Mouse (Mus musculus) MN1 (cell line): ENCODE measurements at regions not wholly inside any gene's neighbourhood (a gene's known extent, or its start where the extent isn't known, plus 50 kb on each side); places are given as distances from the start of the nearest gene placed in this dataset.
A peak's percentile ranks its signal among the peaks of the same experiment; 100 is the strongest.

ENCODE experiments used
- DNase-seq: peaks from one replicate; pipeline ENCODE4 v3.0.0-alpha.2; 2016; ENCODE audit warnings: low spot score

- DNase-seq = no peak
These were observed 176.8 kb upstream of the Spred2 start for GRCm38 (mm10) chr11:19747097-19747972.

- no peak for DNase-seq
These were observed 176.1 kb upstream of the Spred2 start for GRCm38 (mm10) chr11:19747973-19748559.

- DNase-seq = no peak
These were observed 165.3 kb upstream of the Spred2 start for GRCm38 (mm10) chr11:19758892-19759291.

GRCm38 (mm10) chr11:19760861-19761693 is 163.1 kb upstream of the Spred2 start:
- peak; percentile 66 for DNase-seq

- DNase-seq = no peak
These were observed 162.5 kb upstream of the Spred2 start for GRCm38 (mm10) chr11:19761694-19761976.

GRCm38 (mm10) chr11:19767316-19767715 is 156.9 kb upstream of the Spred2 start:
- no peak for DNase-seq

- no peak for DNase-seq
These were observed 156.3 kb upstream of the Spred2 start for GRCm38 (mm10) chr11:19767871-19768270.

GRCm38 (mm10) chr11:19768962-19769361 is 155.2 kb upstream of the Spred2 start:
- no peak for DNase-seq

DNA sequence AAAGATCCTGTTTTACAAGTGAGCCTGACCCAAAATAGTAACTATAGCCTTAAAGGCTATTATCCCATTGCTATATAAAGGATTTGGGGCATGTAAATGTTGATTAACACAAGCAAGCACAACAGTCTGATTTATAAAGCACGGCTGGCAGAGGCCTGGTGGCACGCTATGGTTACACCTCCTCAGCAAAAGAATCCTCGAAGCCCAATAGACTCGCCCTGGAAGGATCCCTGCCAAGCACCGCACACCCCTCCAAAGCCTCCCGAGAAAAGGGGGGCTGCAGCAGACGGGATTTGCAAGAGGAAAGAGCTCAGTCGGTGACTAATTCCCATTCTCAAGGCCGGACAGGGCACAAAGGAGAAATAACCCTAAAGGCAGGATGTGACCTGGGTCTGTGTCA is 150.2 kb upstream of the Spred2 start:
- no peak for DNase-seq

DNA sequence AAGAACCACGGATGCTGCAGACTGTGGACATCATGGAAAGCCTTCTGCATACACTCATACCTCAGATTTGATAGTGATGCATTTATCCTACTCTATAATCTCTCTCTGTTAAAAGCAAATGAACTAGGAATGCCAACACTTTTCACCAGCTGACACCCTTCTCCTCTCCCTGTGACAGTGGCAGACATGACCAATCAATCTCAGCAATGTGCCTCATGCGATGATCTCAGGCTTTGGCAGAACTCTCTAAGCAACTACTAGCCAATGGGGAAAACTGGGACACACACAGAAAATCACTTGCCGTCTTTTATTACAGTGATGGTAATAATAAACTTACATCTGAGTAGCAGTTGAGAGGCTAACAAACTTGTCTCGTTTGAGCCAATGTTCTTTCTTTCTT is 148.4 kb upstream of the Spred2 start:
- no peak for DNase-seq

DNA sequence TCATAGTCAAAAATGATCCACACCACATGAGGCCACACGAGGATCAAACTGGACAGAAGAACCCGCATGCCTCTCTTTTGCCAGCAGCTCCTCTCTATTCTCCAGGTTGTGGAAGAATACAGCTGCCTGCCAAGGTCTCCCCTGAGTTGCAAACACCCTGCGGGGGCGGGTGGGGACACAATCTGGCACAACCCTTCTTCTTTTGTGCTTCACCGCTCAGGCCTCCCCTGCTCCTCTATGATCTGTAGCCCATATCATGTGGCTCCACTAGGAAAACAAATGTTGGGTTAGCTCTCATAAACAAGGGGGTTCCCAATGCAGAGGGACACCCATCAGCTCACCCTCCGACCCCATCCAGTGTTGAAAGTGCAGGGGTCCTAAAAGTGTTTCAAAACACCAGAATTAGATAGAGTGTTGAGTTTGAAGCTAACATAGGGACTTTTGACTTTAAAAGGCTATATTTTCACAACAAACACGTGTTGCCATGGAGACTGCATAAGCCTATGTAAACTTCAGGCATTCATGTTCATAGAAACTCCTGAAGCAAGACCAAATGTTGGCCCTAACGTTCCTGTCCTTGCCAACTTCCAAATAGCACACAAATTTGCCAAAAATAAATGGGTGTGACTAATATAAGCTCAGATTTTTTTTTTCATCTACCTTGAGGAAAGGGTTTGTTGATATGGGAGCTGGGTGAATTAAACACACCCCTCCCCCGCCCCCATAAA is 147.5 kb upstream of the Spred2 start:
- DNase-seq = no peak

- no peak for DNase-seq
These were observed 146.0 kb upstream of the Spred2 start for GRCm38 (mm10) chr11:19778191-19778590.

- no peak for DNase-seq
These were observed 139.1 kb upstream of the Spred2 start for GRCm38 (mm10) chr11:19785110-19785509.

DNA sequence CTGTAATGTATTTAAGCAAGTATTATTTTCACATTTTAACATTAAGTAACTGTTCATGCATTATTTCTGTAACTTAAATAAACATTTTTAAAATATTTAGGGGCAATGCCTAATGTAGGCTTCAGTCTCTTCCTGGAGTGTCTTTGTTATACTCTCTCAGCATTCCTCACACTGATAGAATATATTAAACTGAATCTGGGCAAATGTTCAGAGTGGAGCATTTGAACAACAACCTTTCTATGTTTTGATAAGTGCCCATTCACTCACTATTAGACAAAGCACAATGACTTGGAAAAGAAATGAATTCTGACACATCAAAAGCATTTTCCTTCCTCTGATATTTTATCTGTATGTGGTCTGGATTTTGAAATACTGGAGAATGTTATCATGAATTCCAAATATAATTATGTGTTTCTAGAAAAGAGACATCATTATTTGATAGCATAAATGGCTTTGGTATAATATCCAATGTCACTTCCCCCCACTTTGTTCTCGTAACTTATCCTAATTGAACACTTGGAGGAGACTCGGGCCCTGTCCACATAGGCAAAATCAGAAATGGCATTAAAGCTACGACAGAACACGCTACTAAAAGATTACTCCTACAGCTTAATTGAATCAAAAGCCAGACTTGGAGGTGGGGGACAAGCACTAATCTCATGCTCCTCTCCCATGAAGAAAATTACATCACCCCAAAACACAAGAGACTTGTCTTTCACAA is 127.1 kb upstream of the Spred2 start:
- no peak for DNase-seq

DNA sequence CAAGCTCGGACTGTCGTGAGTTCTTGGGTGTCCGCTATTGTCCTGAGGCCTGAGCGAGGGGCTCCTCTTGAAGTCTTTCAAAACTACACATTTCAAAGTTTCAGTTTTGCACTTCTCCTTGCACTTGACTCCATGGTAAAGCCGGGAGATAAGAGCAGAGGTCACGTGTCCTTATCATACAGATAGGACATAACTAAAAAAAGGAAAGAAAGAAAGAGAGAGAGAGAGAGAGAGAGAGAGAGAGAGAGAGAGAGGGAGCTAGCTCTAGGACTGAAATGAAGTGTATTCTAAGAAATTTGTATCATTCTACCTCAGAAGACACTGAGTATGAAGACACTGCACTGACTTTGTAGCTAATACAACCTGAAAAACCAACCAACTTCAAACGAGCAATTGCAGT is 114.8 kb upstream of the Spred2 start:
- DNase-seq = no peak

- no peak for DNase-seq
These were observed 112.7 kb upstream of the Spred2 start for GRCm38 (mm10) chr11:19811271-19811991.

DNA sequence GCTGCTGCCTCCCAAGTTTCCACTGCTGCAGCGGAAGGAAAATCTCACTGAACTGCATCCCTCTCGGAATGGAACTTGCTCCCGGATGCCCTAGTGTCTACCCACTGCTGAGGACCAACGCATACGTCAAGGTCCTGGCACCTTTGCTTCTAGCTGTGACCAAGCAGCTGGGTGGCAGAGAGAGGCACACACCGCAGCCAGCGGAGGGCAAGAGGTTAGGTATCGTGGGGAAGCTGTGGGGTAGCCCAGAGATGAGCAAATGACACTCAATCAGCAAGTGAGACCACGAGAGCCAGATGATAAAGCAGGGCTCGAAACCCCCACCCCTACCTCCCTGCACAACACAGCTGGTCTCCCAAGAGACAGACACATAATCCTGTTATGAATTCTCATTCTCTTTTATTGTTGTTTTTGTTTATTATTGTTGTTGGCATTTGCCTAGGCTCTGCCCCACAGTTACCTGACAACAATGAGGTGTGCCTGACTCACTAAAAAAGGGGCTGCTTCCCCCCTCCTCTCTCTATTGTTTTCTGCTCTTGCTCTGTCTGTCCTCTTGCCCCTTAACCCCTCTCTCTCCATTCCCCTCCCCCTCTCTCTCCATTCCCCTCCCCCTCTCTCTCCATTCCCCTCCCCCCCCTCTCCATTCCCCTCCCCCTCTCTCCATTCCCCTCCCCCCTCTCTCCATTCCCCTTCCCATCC is 112.0 kb upstream of the Spred2 start:
- no peak for DNase-seq

DNA sequence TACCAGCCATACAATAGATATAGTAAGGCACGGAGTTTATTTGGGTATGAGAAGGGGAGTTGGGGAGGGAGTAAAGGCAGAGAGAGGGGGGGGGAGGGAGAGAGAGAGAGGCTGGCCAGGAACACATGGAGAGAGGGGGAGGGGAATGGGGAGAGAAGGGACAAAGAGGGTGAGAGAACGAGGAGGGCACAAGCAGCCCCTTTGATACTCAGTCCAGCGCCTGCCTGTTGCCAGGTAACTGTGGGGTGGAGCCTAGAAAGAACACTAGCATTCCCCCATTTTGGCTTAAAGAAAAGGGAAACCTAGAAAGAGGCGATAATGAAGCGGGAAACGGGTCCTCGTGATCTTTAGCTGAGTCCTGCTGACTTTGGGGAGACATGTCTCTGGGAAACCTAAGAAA is 110.6 kb upstream of the Spred2 start:
- no peak for DNase-seq

- no peak for DNase-seq
These were observed 101.2 kb upstream of the Spred2 start for GRCm38 (mm10) chr11:19822991-19823390.

GRCm38 (mm10) chr11:19823461-19823895 is 100.7 kb upstream of the Spred2 start:
- peak; percentile 88 for DNase-seq
